Mouse (Mus musculus) cerebellum, adult 9-11 months (tissue): ENCODE results near the gene Ipmk.

Experiments used
- DNase-seq: peaks from one replicate; pipeline ENCODE4 v3.0.0; 2022

The Ipmk gene

DNA sequence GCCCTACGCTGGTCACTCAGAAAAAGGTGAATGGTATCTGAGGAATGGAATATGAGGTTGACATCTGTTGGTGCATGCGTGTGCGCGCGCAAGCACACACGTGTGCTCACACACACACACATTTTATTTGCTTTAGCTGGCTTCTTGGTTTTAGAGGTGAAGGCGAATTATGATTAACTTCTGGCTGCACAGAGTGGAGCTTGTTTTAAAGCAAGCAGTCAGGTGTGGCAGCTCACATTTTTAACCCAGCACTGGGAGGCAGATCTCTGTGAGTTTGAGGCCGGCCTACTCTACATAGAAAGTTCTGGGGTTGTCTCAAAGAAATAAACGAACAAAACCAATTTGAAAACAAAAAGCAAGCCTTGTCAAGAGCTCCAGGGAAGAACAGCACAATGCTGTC is 6.3 kb upstream of the Ipmk start:
- DNase-seq, result no peak

DNA sequence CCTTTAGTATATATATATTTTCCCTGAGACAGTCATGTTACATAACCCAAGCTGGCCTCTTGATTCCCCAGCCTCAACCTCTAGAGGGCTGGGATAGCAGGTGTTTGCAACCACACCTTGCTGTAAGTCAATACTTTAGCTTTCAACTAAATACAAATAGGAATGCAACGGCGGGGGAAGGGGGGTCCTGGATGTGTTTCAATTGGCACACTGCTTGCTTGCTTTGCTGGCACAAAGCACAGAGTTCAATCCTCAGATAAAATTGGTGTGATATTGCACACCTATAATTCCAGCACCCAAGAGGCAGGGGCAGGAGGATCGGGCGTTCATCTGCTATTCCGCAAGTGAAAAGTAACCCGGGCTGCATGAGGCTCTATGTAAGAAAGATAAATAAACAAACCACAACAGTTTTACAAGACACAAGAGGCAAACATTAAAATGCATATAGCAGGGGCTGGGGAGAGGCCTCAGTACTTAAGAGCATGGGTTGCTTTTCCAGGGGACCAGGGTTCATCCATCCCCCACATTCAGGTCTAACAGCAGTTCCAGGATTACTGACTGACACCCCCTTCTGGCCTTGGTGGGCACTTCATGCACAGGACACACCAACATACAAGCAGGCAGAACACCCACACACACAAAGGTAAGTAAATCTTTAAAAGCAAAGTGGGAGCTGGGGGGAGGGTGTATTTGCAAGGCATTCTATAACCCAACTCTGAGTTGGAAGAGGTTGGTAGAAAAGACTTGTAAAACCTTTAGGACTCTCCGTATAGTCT is 5.3 kb upstream of the Ipmk start:
- DNase-seq, result peak; percentile 40

DNA sequence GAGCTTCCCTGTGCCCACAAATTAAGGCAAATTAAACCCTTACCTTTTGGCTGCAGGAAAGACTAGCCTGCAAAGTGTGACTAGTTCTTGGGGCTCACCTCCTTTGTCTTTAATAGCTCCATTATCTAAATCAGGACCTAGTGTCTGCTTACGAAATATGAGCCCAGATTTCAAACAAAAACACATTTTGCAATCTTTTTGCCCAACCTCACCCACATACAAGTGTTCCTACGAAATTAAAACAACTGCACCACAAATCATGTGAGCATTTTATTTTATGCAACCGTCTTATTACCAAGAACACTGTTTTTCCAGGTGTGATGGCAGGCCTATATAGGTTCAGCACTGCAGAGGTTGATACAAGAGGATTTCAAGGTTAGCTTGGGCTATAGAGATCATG is 4.4 kb upstream of the Ipmk start:
- DNase-seq, result no peak

DNA sequence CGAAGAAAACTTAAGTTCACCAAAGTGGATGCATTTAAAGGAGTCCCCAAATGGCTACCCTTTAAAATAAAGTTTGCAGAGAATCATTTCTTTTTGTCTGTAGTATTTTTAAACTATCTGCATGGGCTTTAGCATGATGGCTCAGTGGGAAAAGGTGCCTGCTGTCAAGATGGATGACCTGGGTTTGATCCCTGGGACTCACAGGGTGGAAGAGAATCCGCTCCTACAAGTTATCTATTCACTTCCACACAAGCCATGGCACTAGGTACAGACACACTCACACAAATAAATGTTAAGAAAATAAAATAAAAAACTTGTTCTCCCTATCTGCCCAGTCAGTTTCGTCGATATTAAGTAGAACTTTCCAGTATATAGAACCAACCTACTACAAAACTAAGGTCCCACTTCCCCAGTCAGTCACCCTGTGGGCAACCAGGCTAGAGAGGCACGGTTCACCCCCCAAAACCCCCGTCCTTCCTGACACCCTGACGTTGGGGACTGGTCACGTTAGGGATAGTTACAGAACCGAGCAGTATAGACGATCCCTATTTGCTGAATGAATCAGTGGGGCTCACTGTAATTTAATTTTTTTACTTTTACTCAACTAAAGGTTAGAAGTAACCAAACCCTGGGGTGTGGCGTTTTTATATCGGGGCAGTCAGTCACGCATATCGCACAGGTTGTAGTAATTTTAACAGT is 3.8 kb upstream of the Ipmk start:
- no peak for DNase-seq

DNA sequence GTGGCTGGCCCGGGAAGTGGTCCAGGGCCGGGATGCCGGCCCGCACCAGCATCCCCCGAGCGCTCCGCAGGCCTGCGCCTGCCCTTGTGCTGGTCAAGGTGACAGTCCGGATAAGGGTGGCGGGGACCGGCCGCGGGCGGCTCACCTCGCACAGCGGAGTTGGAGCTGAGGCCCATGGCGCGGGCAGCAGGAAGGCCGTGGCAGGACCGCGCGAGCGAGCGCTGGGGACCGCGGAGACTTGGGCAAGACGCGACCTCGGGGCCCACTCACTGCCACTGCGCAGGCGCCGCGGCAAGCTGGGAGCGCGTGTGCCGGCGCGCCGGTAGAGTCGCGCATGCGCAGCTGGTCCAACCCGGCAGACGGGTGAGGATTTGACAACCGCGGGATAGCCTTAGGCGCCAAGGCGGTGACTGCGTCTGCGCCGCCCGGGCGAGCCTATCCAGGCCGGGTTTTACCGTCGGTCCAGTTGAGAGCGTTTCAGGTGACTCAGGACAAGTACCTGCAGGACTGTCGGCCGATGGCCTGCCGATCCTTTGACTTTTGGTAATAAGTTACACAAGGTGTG is 2.9 kb upstream of the Ipmk start, which contains the start of gene Cisd1:
Gene Cisd1, minus strand, starts transcription at position 376 of the 565 bp plus-strand sequence.
- peak; percentile 98 for DNase-seq

DNA sequence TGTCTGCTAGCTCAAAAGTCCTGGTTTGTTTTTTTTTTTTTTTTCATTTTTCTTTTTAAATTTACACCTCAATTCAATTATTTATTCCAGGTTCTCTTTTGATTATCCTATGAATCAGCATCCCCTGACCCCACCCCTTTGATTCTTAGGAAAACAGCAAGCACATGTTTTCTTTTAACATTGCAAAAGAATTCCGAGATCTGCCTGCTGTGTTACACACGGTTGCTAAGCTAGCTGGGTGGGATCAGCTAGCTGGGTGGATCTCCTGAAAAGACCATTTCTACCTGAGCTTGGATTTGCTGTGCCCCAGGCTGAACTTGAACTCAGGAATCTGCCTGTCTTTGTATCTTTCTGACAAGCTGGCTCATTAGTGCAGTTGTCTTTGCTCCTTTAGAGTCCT is 1.5 kb upstream of the Ipmk start:
- DNase-seq, result no peak

DNA sequence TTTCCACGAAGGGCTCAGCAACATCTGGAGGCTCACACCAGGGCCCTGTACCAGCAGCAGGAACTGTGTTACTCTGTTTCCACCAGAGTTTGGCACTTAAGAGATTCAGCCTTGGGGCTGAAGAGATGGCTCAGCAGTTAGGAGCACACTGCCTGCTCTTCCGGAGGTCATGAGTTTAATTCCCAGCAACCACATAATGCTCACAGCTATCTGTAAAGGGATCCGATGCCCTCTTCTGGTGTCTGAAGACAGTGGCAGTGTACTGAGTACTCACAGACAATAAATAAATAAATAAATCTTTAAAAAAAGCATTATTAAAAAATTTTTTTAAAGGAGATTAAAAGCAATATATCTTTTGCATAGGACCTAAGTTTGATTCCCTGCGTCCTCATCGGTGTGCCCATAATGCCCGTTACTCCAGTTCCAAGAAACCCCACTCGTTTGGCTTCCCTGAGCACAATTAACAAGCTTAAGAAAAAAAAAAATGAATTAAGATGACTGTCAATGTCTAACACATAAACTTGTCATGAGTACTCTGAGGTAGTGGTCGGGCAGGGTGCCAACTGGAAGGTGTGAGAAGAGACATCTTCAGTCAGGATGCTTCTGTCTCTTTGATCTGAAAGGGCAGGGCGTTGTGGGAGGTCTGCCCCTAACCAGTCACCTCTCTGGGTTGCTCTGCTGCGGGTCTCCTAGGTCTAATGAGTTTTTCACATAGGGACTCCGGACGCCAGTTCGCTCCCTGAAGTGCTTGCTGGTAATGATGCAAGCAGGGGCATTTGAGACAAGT is 648 bp upstream of the Ipmk start:
- peak; percentile 50 for DNase-seq

DNA sequence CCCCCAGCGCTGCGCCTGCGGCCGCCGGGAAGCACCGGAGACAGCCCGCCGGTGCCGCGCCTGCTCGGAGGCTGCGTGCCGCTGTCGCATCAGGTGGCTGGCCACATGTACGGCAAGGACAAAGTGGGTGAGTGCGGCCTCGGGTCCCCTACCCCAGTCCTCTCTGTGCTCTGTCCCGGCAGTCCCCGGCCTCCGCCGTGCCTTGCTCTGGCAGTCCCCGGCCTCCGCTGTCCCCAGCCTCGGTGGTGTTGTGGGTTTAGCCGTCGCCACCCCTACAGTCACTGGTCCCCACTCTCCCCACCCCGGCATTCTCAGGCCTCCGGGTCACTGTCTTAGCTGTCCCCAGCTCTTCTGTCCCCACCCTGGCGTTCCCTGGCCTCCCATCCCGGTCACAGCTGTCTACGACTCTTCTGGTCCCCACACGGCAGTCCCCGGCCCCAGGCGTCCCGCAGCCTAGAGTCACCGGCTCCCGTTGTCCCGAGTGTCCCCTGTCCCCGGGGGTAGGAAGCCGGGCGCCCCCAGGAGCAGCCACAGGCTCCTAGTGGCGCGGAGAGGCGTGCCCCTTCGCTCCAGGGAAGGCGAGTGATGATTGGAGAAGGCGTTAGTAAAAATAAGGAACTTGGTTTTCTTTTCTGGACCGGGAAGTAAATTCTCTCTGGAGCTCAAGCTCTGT is 537 bp downstream of the Ipmk start:
- no peak for DNase-seq

DNA sequence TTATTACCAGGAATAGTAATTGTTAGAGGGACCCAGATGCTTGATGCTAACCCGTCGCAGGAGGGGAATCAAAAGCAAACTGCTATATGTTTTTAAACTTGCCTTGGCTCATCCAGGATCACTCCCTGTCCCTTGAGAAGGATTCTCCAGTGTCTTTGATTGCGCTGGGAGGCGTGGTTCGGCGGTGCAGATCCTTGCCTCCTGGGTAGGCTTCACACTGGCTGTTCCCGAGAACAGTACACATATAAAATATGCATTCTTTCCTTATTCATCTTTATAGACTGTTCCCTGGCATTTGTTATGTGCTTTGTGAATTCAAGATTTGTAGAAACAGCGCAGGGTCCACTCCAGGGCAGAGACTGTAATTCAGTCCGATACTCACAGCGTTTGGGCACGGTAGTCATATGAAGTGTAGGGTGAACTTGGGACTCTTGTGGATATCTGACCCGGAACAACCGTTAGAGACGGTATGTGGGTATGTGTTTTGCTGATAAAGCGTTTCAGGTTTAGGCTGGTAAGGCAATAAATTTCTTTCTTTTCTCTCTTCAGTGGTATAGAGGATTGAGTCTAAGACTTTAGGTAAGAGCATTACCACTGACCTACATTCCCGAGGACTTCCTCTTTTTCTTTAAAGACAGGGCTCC is 1.2 kb downstream of the Ipmk start:
- peak; percentile 32 for DNase-seq

DNA sequence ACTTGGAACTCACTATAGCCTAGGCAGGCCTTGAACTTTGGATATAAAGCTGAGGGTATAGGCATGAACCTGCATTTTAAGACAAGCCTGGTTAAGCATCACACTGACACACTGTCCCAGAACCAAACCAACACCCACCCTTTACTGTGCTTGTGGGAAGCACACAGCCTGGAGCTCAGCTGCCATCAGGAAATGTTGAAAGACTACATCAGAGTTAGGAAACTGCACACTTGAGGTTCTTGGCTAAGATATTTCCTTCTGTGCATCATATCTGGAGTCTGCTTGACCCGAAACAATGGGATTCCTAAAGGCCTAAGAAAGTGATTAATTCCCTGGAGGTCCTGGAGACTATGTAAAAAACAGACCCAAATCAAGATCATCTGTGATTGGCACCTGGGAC is 1.7 kb downstream of the Ipmk start:
- DNase-seq, result no peak

DNA sequence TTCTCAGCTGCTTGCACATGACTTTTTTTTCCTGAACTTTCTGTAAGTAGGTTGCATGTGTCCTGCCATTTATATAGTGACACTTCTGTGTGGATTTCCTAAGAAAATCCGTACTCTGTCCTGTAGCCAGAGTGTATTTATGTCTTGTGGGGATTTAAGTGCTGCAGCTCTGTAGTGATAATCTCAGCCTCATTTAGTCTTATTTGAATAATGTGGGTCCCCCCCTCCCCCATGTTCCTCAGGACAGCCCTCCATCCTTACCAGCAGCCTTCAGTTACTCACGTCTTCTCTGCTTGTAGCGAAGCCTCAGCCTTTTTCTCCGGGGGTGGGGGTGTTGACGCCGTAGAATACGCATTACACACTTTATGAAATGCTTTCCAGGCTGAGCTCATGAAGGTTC is 3.7 kb downstream of the Ipmk start:
- DNase-seq, result no peak

DNA sequence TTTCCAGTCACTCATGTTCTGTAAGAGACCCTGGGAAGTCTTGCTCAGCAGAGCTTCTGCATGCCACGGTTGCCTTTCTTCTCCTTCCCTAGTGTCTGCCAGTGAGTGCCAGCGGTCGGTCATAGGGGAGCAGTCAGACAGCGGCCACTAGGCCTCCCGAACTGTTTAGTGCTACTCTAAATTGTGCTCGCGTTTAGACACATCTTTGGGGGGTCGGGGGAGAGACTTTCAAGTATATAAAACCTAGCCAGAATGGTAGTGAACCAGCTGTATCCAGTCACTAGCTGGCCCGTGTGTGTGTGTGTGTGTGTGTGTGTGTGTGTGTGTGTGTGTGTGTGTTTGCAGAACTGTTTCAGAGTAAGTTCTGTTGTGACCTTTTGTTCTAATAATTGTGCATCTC is 6.3 kb downstream of the Ipmk start:
- no peak for DNase-seq

DNA sequence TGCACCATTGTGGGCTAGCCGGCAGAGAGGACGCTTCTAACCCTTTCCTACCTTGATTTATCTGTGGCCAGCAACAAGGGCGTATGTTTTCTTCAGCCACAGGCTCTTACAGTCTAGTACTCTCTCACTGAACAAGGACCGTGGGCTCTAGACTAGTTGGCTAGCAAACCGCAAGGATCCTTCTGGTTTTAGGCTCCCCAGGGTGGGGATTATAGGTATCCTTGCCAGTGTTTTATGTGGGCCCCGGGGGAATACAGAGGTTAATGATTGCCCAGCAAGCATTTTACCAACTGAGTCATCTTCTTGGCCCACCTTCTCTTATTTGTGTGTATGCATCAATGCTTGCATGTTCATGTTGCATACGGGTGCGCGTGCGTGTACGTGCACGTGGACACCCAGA is 7.4 kb downstream of the Ipmk start:
- DNase-seq, result no peak

DNA sequence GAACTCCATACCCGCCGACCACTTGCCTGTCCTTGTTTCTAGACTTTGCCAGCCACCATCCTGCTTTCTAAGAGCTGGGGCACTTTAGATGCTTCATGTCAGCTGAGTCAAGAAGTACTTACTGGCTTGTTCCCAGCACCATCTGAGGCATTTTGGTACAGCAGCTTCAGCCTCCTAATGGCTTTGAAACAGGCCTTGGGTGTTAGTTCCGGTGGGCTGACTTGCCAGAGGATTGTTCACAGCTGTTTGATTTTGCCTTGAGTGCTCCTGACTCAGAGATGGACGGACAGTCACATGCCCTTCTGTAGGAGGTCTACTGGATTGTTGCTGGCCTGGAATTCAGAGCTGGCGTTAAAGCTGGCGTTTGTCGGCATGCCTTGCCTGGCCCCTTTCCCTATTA is 13.5 kb downstream of the Ipmk start:
- DNase-seq, result no peak

DNA sequence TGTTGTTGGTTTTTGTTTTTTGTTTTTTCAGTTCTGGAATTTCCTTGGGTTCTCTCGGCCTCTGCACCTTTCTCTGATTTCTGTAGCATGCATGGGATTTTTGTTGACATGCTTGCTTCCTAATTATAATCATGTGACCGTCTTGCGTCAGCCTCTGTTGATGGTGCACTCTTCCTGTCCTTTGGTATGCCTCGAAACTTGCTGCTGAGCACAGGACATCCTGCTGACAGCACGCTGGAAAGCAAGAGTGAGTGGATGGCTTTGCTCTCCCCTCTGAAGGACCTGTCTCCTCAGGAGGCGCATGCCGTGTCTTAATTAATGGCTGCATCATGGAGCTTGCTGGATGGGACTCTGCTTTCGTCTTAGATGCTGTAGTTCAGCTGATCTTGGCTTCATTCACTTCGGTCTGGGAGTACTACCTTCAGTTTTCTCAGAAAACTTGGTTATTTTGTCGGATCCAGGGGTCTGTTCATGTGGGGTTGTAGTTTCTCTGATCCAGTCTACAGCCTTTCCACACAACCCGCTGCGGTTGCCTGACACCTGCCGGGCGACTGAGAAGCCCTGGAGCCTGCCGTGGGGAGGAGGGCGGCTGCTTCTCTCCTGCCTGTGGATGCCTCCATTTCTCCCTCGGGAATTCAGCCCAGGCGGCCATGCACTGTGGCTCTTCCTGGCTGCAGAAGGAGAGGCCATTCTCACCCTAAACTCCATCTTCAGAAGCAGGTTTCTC is 14.4 kb downstream of the Ipmk start:
- no peak for DNase-seq

DNA sequence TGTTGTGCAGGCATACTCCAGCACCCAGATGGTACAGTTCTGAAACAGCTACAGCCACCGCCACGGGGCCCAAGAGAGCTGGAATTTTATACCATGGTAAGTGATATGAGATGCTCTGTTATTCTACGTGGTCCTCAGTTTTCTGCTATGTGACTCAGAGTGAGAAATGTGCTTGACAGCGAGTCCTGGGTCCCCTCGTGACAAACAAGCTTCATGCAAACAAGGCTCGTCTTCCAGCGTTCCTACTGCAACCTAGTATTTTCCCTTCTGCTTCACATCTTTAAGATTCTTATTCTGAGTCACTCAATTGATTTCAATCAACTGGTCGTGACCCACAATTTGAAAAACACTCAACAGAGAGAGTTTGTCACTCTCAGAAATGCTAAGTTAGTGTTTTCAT is 15.9 kb downstream of the Ipmk start:
- DNase-seq, result no peak

DNA sequence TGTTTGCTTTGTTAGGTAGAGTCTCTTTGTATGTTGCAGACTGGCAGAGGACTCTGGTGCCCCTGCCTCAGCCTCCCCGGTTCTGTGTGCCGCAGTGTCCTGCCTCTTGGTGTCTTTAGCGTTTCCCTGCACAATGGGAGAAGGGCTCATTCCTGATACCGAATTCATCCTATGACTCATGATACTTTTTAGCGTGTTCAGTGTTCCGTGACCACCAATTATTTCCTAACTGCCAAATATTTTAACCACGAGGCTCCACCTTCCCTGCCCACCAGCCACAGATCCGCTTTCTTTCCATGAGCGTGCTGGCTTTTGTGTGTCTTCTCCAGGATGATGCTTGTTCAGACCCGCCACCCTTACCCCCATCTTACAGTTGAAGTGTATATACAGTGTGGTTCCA is 16.3 kb downstream of the Ipmk start:
- no peak for DNase-seq

DNA sequence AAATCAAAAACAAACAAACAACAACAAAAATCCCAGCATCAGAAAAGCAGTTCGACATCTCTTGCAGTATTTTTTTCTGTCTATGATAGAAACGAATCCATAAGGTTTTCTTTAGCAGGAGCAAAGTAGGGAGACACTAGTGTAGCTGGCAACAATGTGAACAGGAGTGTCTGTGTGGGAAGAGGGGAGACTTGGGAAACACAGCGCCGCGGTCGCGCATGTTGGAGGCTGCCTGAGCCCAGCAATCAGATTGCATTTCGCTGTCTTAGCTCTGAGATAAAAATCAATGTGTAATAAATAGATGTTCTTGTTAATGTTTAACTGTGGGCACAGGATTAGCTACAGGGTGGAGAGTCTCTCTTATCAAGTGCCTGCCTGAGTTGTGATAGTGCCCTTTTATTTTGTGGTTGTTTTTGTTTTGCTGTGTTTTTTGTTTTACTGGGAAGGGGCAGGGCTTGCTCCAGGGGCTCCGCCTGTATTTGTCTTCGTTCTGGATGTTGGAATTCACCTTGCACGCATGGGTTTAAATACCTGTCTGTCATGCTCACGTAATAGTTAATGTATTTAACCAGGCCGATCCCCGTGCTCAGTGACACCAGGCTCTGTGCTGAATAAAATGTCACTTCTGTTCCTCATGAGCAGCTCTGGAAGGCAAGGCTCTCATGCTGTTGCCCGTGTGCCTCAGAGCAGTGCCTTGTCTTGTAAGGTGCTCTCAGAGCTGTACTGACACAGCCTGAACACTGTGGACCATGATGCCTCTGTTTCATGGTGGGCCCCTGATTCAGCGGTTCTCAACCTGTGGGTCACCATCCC is 20.8 kb downstream of the Ipmk start:
- DNase-seq, result no peak

DNA sequence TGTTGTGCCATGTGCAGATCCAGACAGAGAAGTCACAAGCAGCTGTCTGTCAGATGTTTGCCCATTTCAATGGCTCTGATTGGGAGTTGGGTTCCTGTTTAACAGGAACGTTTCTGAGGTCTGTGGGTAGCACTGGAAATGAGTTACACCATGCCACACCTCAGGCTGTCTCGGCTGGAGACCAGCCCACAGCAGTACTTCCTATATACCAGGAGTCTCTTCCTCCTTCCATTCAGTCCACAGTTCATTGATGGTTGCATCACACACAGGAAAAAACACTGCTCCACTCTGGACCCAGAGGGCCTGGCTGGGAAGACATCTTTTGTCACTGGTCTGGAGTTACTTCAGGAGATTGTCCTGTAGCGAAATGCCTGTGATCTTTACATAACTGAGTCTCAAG is 21.9 kb downstream of the Ipmk start:
- no peak for DNase-seq

DNA sequence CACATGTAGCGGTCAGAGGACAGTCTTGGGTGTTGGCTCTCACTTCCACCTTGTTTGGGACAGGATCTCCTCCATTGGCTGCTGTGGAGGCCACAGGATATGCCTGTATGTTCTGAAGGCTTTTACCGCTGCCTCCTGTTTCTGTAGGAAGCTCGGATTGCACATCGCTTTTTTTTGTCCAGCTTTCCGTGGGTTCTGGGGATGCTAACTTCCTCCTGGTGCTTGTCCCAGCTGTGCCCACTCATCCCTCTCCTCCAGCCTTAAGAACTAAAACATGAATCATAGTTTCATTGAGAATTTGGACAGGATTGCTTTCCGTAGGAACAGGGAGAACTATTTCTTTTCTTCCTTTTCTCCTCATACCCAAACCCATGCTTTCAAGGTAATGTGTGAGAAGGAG is 24.3 kb downstream of the Ipmk start:
- no peak for DNase-seq

DNA sequence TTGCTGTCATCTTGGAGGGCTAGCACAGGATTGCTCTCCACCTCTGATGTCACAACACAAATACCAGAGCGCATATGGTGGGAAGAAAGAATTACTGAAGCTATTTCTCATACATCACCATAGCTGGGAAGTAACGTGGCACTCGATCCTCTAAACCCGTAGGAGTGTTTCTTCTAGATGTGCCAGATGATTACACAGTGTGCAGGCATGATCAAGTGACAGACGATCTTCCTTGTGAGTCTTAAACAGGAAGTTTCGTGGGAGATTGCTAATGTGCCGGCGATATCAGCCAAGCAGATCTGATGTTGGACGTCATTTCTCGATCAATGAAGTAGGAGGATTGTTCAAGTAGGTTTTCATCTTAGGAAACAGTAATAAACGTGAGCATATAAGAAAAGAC is 26.1 kb downstream of the Ipmk start:
- DNase-seq, result no peak
